Mouse (Mus musculus) E14TG2a.4 (cell line): ENCODE results near the gene Gadd45gip1.

Experiments
- CTCF ChIP-seq: conservative IDR thresholded peaks from 2 replicates; pipeline ENCODE4 v1.5.1; 2014; ENCODE audit warnings: low read length
- NANOG ChIP-seq: IDR thresholded peaks from 2 replicates; pipeline ENCODE4 v1.6.1; 2014; ENCODE audit warnings: borderline replicate concordance, low read length, mixed read lengths
- POU5F1 ChIP-seq: IDR thresholded peaks from 2 replicates; pipeline ENCODE4 v1.6.1; 2014; ENCODE audit warnings: low read length, borderline replicate concordance

- TF ChIP-seq CTCF, result no peak
- no peak for TF ChIP-seq POU5F1
- TF ChIP-seq NANOG, result no peak
Measured at GRCm38 (mm10) chr8:84832759-84833742, 1.7 kb downstream of the Gadd45gip1 start.
